Mouse (Mus musculus): ENCODE data around the gene Alpi.

Alpi gene

DNA sequence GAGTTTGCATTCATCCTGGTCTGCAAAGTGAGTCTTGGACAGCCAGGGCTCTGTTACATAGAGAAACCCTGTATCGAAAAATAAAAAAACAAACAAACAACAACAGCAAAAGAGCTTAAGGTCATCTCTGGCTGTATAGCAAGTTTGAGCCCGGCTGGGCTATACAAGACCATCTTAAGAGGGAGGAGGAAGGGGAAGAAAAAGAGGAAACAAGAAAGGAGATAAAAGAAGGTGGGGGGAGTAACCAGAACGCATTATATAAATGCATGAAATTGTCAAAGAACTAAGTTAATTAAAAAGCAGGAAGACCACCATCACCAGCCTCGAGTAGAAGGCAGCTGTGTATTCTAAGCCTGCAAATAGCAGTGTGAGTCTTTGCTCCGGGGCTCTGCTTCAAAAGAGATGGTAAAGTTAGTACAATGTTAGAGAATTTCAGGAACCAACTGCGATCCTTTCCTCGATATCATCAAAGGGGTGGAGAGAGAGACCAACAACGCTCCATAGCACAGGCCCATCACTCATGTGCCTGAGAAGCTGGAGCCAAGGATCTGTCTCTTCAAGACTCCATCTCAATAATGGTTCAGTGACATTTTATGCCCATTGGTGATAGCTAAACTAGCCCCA is 42.3 kb downstream of the Alpi start:
- no peak for DNase-seq

DNA sequence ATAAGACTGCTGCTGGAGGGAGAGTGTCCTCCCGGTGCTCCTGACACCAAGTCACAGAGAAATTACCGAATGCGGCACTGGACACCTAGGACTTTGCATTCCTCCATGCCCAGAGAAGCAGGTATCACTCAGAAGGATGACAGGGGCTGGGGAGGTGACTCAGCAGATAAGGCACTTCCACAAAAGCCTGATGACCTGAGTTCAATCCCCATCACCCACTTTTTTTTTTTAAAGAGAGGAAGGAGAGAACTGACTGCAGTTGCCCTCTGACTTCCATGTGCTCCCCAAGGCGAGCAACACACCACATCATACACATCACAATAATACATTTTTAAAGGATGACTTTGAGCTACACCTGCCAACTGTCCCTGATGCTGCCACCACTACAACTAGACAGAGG is 44.3 kb downstream of the Alpi start:
- DNase-seq, result no peak

DNA sequence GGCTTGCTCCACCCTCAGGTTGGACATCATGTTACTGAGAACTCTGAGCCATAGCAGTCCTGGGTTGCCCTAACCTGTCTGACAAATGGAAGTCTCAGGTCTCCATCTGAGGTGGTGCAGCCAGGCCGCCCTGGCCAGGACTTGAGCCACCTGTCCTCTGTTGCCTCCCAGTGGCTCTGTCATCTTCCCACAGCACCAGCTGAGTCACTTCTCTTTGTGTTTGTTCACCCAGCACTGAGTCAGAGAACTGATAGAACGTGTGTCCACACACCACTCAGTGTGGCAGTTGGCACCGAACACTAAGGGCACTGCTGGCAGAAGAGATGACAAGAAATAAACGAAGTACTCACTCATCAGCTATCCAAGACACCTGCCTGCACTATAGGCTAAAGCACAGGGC is 50.0 kb downstream of the Alpi start:
- DNase-seq, result no peak

DNA sequence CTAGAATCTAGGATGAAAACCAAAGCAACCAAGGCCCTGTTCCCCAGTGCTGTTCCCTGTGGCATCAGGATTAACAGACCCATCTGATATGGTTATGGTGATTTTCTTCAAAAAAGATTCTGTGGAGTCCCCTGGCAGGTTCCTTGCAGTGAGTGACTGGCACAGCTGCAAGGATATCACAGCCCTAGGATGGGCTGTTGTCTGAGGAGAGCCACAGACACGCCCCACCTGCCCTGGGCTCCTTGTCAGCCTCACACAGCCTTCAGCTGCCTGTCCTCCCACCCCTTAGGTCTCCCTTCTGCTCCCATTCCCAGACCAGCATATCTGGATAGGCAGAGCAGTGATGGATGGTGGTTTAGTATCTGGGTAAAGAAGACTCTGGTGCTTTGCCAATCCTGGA is 50.7 kb downstream of the Alpi start:
- DNase-seq, result no peak

DNA sequence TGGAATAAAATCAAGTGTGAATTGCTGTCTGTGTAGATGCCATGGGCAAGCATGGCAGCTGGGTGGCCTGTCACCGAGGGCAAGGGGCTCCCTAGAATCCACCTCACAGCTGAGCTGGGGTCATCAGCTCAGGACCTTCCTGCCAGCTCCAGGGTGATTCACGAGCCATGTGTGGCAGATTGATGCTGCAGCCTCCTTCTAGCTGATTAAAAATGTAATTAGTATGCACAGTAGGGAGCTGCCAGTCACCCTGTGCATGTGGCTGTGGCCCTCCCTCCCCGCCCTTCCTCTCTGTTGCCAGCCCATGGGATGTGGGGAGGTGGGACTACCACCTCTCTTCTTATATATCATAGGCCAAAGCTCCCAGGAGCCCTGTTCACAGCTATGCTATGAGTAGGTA is 51.3 kb downstream of the Alpi start:
- no peak for DNase-seq

Data from right cerebral cortex, adult 18-20 months (tissue).